Mouse (Mus musculus): ENCODE results near the gene Asic2. TPM values are rescaled to one million over a fixed set of nuclear protein-coding genes. Genes with fewer than 3 reads are reported as not detected.

The Asic2 gene
- total and polyA plus RNA-seq, 3 experiments = not detected

DNA sequence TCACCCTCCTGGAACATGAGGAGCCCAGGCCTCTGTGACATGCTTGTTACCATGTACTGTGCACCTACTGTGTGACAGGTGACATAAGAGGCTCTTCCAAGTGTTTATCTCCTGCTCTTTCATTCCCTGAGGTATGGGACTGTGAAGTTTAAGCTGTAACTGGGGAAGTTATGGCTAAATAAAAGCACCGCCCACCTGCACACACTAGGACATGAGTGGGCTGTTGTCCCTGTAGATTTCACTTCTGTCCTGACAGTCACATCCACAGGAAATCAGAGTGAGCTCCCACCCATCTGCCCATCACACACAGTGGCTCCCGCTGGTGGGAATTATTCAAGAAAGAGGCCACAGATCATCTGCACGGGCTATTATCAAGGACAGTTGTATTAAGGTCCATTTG, 41.9 kb upstream of the Asic2 start:
- Histone ChIP-seq H3K4me1 (ENCODE audit: control insufficient read depth in 1 of 2, insufficient read depth in 2 of 2, low read length in 2 of 2) (no peaks in the 10 kb centered on the region), H3K36me3 (ENCODE audit: control insufficient read depth in 1 of 2, insufficient read depth in 2 of 2, low read length in 2 of 2) (no peaks in the 10 kb centered on the region), H3K79me2 (ENCODE audit: control insufficient read depth, insufficient read depth, low read length, poor library complexity) (no peaks in the 10 kb centered on the region), H3K9me3 (replicated peaks; ENCODE audit: insufficient read depth, low read length) (no peaks in the 10 kb centered on the region), H3K9ac (ENCODE audit: control insufficient read depth, low read depth, low read length, poor library complexity, severe bottlenecking) (no peak overlapping the region), H3K4me3 (ENCODE audit: control insufficient read depth in 1 of 2, insufficient read depth in 1 of 2, low read depth in 2 of 2, low read length in 2 of 2) (no peak overlapping the region), H3K27ac (ENCODE audit: control insufficient read depth, low read depth, low read length) (no peak overlapping the region), H3K27me3 (ENCODE audit: control insufficient read depth in 1 of 2, insufficient read depth in 2 of 2, low read length in 2 of 2) (no peaks in the 10 kb centered on the region)
- TF ChIP-seq MEF2A (IDR thresholded peaks at IDR 0.05; ENCODE audit: extremely low read depth, insufficient replicate concordance, low read depth, low read length, poor library complexity, severe bottlenecking) = no peak
- no peak for TF ChIP-seq E2F4 (IDR thresholded peaks at IDR 0.05; ENCODE audit: borderline replicate concordance, low read depth, low read length)
- TF ChIP-seq CHD1 (IDR thresholded peaks at IDR 0.05; ENCODE audit: low read depth, low read length) = no peak
- no peak for TF ChIP-seq MYC (IDR thresholded peaks at IDR 0.05; ENCODE audit: low read depth, low read length)
- TF ChIP-seq MAX (IDR thresholded peaks at IDR 0.05; ENCODE audit: low read length) = no peak
- no peak for TF ChIP-seq UBTF (IDR thresholded peaks at IDR 0.05; ENCODE audit: borderline replicate concordance, insufficient read depth, low read depth, low read length)
- TF ChIP-seq TBP (IDR thresholded peaks at IDR 0.05; ENCODE audit: low read depth, low read length) = no peak
- TF ChIP-seq NRF1 (IDR thresholded peaks at IDR 0.05; ENCODE audit: insufficient read depth, low read depth, low read length, poor library complexity, severe bottlenecking) = no peak
- no peak for TF ChIP-seq ETS1 (IDR thresholded peaks at IDR 0.05; ENCODE audit: low read depth, low read length)
- TF ChIP-seq SMC3 (IDR thresholded peaks at IDR 0.05; ENCODE audit: low read depth, low read length) = no peak
- TF ChIP-seq HCFC1 (IDR thresholded peaks at IDR 0.05; ENCODE audit: low read depth, low read length) = no peak
- TF ChIP-seq TAL1 (IDR thresholded peaks at IDR 0.05; ENCODE audit: low read length) = no peak
- TF ChIP-seq ZKSCAN1 (IDR thresholded peaks at IDR 0.05; ENCODE audit: low read depth, low read length) = no peak
- no peak for TF ChIP-seq ZC3H11A (IDR thresholded peaks at IDR 0.05; ENCODE audit: low read depth, low read length)
- no peak for TF ChIP-seq USF1 (IDR thresholded peaks at IDR 0.05; ENCODE audit: low read depth, low read length)
- no peak for TF ChIP-seq MAZ (IDR thresholded peaks at IDR 0.05; ENCODE audit: low read depth, low read length)
- no peak for TF ChIP-seq NELFE (IDR thresholded peaks at IDR 0.05; ENCODE audit: low read depth, low read length)
- no peak for TF ChIP-seq MYB (IDR thresholded peaks at IDR 0.05; ENCODE audit: low read depth, low read length)
- no peak for TF ChIP-seq POLR2AphosphoS2 (IDR thresholded peaks at IDR 0.05; ENCODE audit: low read length)
- DNase-seq (ENCODE audit: low read depth, low spot score) = no peak

GRCm38 (mm10) chr11:82006796-82007423, 38.7 kb upstream of the Asic2 start:
- no peak overlapping the region for H3K4me3 ChIP-seq (ENCODE audit: control insufficient read depth in 1 of 2, insufficient read depth in 1 of 2, low read depth in 2 of 2, low read length in 2 of 2)
- DNase-seq (ENCODE audit: low read depth, low spot score) = no peak
- no peaks in the 10 kb centered on the region for H3K9me3 ChIP-seq (replicated peaks; ENCODE audit: insufficient read depth, low read length)
- TF ChIP-seq ETS1 (IDR thresholded peaks at IDR 0.05; ENCODE audit: low read depth, low read length) (no peak), JUND (IDR thresholded peaks at IDR 0.05; ENCODE audit: low read depth, low read length) (no peak), POLR2AphosphoS5 (IDR thresholded peaks at IDR 0.05; ENCODE audit: borderline replicate concordance, low read depth, low read length) (no peak), NELFE (IDR thresholded peaks at IDR 0.05; ENCODE audit: low read depth, low read length) (no peak), RCOR1 (IDR thresholded peaks at IDR 0.05; ENCODE audit: low read depth, low read length) (no peak), UBTF (IDR thresholded peaks at IDR 0.05; ENCODE audit: borderline replicate concordance, insufficient read depth, low read depth, low read length) (no peak), GABPA (IDR thresholded peaks at IDR 0.05; ENCODE audit: low read depth, low read length) (no peak), TBP (IDR thresholded peaks at IDR 0.05; ENCODE audit: low read depth, low read length) (no peak), MAFK (IDR thresholded peaks at IDR 0.05; ENCODE audit: borderline replicate concordance, low read depth, low read length) (no peak), RAD21 (IDR thresholded peaks at IDR 0.05; ENCODE audit: low read depth, low read length) (no peak)
- H3K4me1 ChIP-seq (ENCODE audit: control insufficient read depth in 1 of 2, insufficient read depth in 2 of 2, low read length in 2 of 2) = no peaks in the 10 kb centered on the region
- no peaks in the 10 kb centered on the region for H3K79me2 ChIP-seq (ENCODE audit: control insufficient read depth, insufficient read depth, low read length, poor library complexity)
- no peaks in the 10 kb centered on the region for H3K27me3 ChIP-seq (ENCODE audit: control insufficient read depth in 1 of 2, insufficient read depth in 2 of 2, low read length in 2 of 2)
- H3K9ac ChIP-seq (ENCODE audit: control insufficient read depth, low read depth, low read length, poor library complexity, severe bottlenecking) = no peak overlapping the region
- no peaks in the 10 kb centered on the region for H3K36me3 ChIP-seq (ENCODE audit: control insufficient read depth in 1 of 2, insufficient read depth in 2 of 2, low read length in 2 of 2)
- no peak overlapping the region for H3K27ac ChIP-seq (ENCODE audit: control insufficient read depth, low read depth, low read length)
